Mouse (Mus musculus): ENCODE data around the gene Adamts16. TPM values are rescaled to one million over a fixed set of nuclear protein-coding genes. Genes with fewer than 3 reads are reported as not detected.

Gene Adamts16
- under 1 TPM in 1 of 2 experiments, not detected in 1; 0.26 TPM for polyA plus RNA-seq (2012; fragmentation: generic; extraction: Trizol)

GRCm38 (mm10) chr13:70841421-70841904 lies at the start of gene Adamts16:
Adamts16 (minus strand) TSS chr13:70841811.

Other genes starting within 250 kb of the Adamts16 start
- gene Ice1, start 204.2 kb downstream of the Adamts16 start, polyA plus RNA-seq (2012; fragmentation: generic; extraction: Trizol): 10 to 100 TPM in 1 of 2 experiments, under 1 TPM in 1; 0.88 to 16.7 TPM

Data from C3H10T1/2 (cell line).